Mouse (Mus musculus) ES-Bruce4 (cell line): ENCODE results near the gene Rab1a.

Experiments used
- CTCF ChIP-seq: IDR thresholded peaks from one replicate; pipeline ENCODE4 v1.8.1; 2011; ENCODE audit warnings: low read depth, low read length
- POLR2A ChIP-seq: IDR thresholded peaks from one replicate; pipeline ENCODE4 v1.8.1; 2011; ENCODE audit warnings: low read length; ENCODE audit not compliant: insufficient read depth

GRCm38 (mm10) chr11:20248840-20249239 is 47.6 kb downstream of the Rab1a start:
- TF ChIP-seq CTCF: no peak
- no peak for TF ChIP-seq POLR2A
